Mouse (Mus musculus) large intestine, adult 2 months (tissue): Measurements from ENCODE around the gene Dupd1. TPM values are rescaled to one million over a fixed set of nuclear protein-coding genes. Genes with fewer than 3 reads are reported as not detected.
"Not testable (repeated sequence)": the region's sequence is repeated elsewhere in the genome, so short reads cannot be mapped to it uniquely, and the experiment has no call there.

Experiments
- DNase-seq: peaks from one replicate; pipeline ENCODE4 v3.0.0-alpha.2; 2012; ENCODE audit warnings: low read depth, low spot score
- WGBS: fragments of 180-500 bp; shearing (Covaris S2); methylation state at CpG from one replicate; pipeline ENCODE4 v1.1.7; 2018; 5-methylcytosine and 5-hydroxymethylcytosine counted together
- polyA plus RNA-seq: library from polyadenylated mRNA; depleted of rRNA; stranded (reverse); fragments of >200 nt; gene quantifications from 2 replicates; pipeline ENCODE4 v1.2.3, GENCODE M21; 2012

Gene Dupd1
- polyA plus RNA-seq, 1 experiment, result not detected

DNA sequence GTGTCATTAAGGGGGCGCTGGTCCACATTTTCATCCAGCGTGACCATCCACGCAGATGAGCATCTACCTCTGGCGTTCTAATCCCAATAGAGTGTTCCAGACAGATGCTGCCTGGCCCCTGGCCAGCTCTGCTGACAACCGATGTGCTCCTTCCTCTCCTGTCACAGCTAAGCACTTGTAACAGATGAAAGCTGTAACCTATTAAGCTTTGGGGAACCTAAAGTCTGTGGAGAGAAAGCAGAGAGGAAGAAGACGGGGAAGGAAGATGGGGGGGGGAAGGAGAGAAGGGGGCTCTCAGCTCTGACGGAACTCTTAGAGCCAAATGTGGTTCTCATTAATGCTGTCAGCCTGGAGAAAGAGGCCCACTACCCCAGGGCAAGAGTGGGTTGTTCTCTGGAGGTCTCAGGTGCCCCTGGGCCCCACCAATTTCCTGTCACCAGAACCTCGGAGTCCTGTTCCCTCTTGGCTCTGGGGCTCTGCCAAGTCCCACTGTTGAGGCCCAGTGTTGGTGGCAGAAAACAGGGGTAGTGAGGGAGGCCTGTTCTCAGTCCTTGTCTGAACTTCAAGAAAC is 34.7 kb downstream of the Dupd1 start:
- DNase-seq, result no peak

DNA sequence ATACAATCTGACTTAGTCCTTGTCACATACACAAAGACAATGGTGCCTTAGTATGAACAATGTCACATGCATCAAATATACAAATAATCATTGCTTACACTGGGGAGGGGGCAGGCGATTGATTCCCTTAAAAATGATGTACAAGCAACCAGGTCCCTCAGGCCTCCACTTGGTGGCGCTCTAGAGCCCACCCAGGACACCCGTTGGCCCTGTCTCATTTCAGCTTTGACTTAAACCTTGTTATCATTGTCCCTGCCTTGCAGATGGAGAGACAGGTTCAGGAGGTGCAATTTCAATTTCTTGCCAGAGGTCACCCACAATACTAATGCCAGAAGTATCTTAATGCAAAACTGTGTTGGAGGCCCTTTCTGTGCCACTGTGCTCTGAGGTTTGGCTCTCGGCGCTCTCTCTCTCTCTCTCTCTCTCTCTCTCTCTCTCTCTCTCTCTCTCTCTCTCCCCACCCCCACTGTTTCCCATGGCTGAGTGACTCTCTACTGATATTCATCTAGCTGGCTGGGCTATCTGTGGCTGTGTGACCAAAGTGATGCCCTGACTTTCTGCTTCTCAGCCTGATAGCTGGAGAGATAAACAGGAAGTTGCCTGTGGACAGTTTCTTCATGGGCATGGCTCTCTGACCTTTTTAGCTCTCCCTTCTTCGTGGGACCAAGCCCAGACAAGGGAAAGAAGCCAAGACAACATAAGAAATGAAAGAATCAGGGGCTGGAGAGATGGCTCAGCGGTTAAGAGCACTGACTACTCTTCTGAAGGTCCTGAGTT is 35.7 kb downstream of the Dupd1 start:
- WGBS, result 48% methylated on average over 7 of the region's 7 CpGs
- no peak for DNase-seq

More for the DNA sequence above, 34.7 kb downstream of the Dupd1 start:
- WGBS, result 56% methylated on average over 8 of the region's 8 CpGs

GRCm38 (mm10) chr14:21676223-21676622 is 38.2 kb downstream of the Dupd1 start:
- no peak for DNase-seq
- 88% methylated on average over 2 of the region's 2 CpGs for WGBS

- WGBS, result 20% methylated on average over 5 of the region's 5 CpGs
- DNase-seq, result no peak
Measured at GRCm38 (mm10) chr14:21674471-21674870, 39.9 kb downstream of the Dupd1 start.

- no peak for DNase-seq
- WGBS, result 86% methylated on average over 4 of the region's 4 CpGs
Measured at GRCm38 (mm10) chr14:21673100-21673499, 41.3 kb downstream of the Dupd1 start.

GRCm38 (mm10) chr14:21670422-21671006 is 43.9 kb downstream of the Dupd1 start:
- 96% methylated on average over 15 of the region's 15 CpGs for WGBS

GRCm38 (mm10) chr14:21669633-21670421 is 44.5 kb downstream of the Dupd1 start:
- 73% methylated on average over 11 of the region's 11 CpGs for WGBS
- no peak for DNase-seq

More at GRCm38 (mm10) chr14:21670422-21671006, 43.9 kb downstream of the Dupd1 start:
- not testable (repeated sequence) for DNase-seq

DNA sequence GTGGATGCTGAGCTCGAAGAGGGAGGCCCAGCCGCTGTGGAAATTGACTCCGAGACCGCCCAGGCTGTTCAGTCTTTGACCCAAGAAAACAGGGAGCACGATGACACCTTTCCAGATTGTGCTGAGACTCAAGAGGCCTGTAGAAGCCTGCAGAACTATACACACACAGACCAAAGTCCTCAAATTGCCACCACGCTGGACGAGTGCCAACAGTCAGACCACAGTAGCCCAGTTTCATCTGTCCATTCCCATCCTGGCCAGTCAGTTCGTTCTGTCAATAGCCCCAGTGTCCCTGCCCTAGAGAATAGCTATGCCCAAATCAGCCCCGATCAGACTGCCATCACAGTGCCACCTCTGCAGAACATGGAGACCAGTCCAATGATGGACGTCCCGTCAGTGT is 45.2 kb downstream of the Dupd1 start:
- DNase-seq, result no peak
- 84% methylated on average over 11 of the region's 11 CpGs for WGBS

- WGBS, result 70% methylated on average over 8 of the region's 8 CpGs
- no peak for DNase-seq
Measured at GRCm38 (mm10) chr14:21662465-21663142, 51.8 kb downstream of the Dupd1 start.

DNA sequence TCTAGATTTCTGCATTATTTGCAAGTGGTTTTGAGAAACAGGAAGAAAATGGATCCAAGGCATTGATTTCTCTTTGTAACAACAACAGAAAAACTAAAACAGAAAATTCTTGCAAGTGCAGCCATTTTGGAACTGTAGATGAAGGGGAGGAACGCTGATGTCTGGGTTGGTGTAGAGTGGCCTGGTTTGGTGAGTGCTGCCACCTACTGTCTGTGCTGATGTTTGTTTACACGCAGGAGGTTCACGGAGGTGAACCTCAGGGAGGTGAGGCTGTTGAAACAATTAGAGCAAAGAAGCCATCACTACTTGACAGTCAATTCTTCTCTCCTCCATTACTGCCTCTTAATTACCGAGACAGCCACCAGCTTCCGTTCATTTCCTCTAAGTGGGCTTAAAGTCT is 54.7 kb downstream of the Dupd1 start:
- 29% methylated on average over 5 of the region's 5 CpGs for WGBS
- no peak for DNase-seq

GRCm38 (mm10) chr14:21659155-21659554 is 55.2 kb downstream of the Dupd1 start:
- 69% methylated on average over 13 of the region's 13 CpGs for WGBS

GRCm38 (mm10) chr14:21653813-21654212 is 60.6 kb downstream of the Dupd1 start:
- no peak for DNase-seq
- 31% methylated on average over 2 of the region's 2 CpGs for WGBS

More at GRCm38 (mm10) chr14:21659155-21659554, 55.2 kb downstream of the Dupd1 start:
- no peak for DNase-seq

GRCm38 (mm10) chr14:21640806-21641435 is 73.5 kb downstream of the Dupd1 start:
- no peak for DNase-seq
- 83% methylated on average over 4 of the region's 4 CpGs for WGBS

DNA sequence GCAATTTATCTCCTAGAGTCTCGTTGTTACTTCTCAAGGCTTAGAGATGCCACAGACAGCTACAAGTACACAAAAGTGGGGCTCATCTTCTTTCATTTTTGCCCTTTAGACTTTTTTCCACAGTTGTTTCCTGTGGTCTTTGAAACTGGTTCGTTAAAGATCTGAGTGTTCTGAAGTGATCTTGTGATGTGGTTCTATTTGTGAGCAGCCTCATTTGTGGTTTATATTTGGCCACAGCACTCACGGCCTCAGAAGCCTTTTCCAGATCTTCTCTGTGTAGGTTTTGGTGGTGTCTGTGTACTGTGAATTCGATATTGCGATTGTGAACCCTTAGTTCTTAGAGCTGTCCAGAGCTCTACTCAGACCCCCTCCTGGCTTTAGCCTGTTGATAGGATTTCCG is 77.8 kb downstream of the Dupd1 start:
- 86% methylated on average over 6 of the region's 6 CpGs for WGBS
- DNase-seq, result no peak

DNA sequence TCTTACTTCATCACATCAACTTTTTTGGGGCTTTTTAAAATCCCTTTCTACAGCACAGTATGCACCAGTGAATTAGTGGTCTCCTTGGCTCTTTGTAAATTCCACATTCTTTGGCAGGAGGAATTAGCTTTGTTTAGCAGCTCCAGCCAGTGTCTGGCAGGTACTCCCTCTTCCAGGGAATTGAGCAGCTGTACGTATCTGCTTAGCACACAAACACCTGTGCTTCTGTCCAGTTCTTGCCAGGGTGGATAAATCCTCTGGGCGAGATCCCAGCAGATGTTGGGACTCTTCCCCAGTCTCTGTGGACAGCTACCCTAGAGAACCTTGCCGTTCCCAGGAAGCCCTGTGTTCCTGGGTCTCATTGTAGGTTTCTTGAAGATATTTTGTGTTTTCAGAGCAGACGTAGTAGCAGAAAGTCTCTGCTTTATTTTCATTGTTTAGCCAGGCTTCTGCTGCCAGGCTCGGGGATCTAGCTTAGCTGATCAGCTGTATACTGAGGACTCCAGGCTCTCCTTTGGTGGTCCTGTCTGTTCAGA is 82.6 kb downstream of the Dupd1 start:
- 72% methylated on average over 5 of the region's 5 CpGs for WGBS

More for the DNA sequence above, 82.6 kb downstream of the Dupd1 start:
- no peak for DNase-seq
